In the genomic region with DNA sequence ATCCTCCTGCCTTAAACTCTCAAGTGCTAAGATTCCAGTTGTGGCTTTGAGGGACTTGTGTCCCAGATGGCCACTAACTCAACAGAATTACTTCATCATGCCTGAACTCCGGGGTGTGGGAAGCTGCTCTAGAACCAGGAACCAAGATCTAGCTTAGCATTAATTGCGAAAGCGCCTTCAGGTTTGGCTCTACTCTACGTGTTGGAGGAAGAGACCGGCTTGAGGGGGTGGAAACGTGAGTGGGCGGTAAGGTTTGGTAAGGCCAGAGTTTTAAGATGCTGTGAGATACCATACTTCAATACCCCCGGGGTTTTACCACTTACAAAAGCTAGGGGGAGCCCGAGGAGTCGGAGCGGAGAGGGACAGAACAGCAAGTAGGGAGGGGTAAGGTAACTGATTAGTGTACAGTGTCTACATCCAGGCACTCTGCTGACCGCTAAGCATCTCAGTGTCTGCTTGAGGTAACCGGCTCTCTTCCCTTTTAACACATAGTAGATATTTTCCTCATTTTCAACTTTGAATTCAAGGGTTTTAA, we compare ENCODE assay signal across 15 mouse cellular contexts. TPM values are rescaled to one million over a fixed set of nuclear protein-coding genes. Genes with fewer than 3 reads are reported as not detected.
DNase-seq lines count a peak whose midpoint lies in the region; ATAC-seq and TF ChIP-seq lines count a peak whose summit lies in the region.
"Had no signal": no experiment of that assay in that cellular context is flagged by ENCODE, and none has a peak within 500 bp of the region (broad histone marks: within the 10 kb centered on the region; RNA-seq: fewer than 3 reads in every experiment).

No protein-coding gene starts in this region.

- TF ChIP-seq EP300 in liver, embryonic 14.5 days (IDR thresholded peaks at IDR 0.05; ENCODE audit: low read depth), result no peak
- no peak for TF ChIP-seq EP300 in ES-Bruce4 (IDR thresholded peaks at IDR 0.05; ENCODE audit: insufficient read depth, low read depth, low read length)

- H3K36me3 ChIP-seq in liver, embryonic 14.5 days (replicated peaks; ENCODE audit: control insufficient read depth, insufficient read depth, low read depth), result no peaks in the 10 kb centered on the region
- H3K36me3 ChIP-seq in liver, embryonic 11.5 days (ENCODE audit: control insufficient read depth, insufficient read depth, low read length), result no peaks in the 10 kb centered on the region
- no peaks in the 10 kb centered on the region for H3K36me3 ChIP-seq in ES-Bruce4 (ENCODE audit: control insufficient read depth, insufficient read depth, low read length, poor library complexity, severe bottlenecking)
- H3K36me3 ChIP-seq: heart, embryonic 13.5 days; limb, embryonic 10.5 days had no signal

- H3K9ac ChIP-seq in liver, embryonic 14.5 days (replicated peaks), result no peak overlapping the region
- no peak overlapping the region for H3K9ac ChIP-seq in liver, embryonic 11.5 days (ENCODE audit: low read depth, low read length)
- no peak overlapping the region for H3K9ac ChIP-seq in ES-Bruce4 (ENCODE audit: low read depth, poor library complexity, severe bottlenecking)
- H3K9ac ChIP-seq: forebrain, postnatal 0 days; heart, embryonic 13.5 days had no signal

- no peak for ATAC-seq in liver, embryonic 14.5 days (ENCODE audit: insufficient read depth)
- ATAC-seq in liver, embryonic 11.5 days (replicated peaks; ENCODE audit: low FRiP score), result no peak
- ATAC-seq in erythroid progenitor cell, adult 5-6 weeks (replicated peaks; ENCODE audit: low FRiP score, poor library complexity, severe bottlenecking), result no peak
- ATAC-seq: activated CD4-positive, CD25-positive, alpha-beta regulatory T cell, adult 4 months; forebrain, postnatal 0 days; hindbrain, embryonic 16.5 days had no signal

- no peak for DNase-seq in liver, embryonic 14.5 days (ENCODE audit: low read depth in 3 of 3, low spot score in 3 of 3)
- DNase-seq in liver, embryonic 11.5 days (ENCODE audit: low spot score), result no peak
- peak; percentile 9 for DNase-seq in WW6 (ENCODE audit: low read depth, low spot score)
- DNase-seq in naive thymus-derived CD4-positive, alpha-beta T cell, adult 2 months (ENCODE audit: low read depth), result peak; percentile 32
- no peak for DNase-seq in cerebellum, adult 9-10 months
- DNase-seq in heart, adult 9 months (ENCODE audit: low spot score in 2 of 2), result no peak
- DNase-seq: forebrain, postnatal 0 days; retina, postnatal 1 day had no signal

- H3K27ac ChIP-seq in liver, embryonic 14.5 days, result no peak overlapping the region
- H3K27ac ChIP-seq in liver, embryonic 11.5 days (ENCODE audit: low read depth, low read length), result no peak overlapping the region
- H3K27ac ChIP-seq in ES-Bruce4 (ENCODE audit: insufficient read depth, low read length), result no peak overlapping the region
- H3K27ac ChIP-seq: heart, embryonic 13.5 days; limb, embryonic 10.5 days had no signal

- peak; percentile 58 for TF ChIP-seq CTCF in liver, embryonic 14.5 days (IDR thresholded peaks at IDR 0.05; ENCODE audit: low read depth)
- peak; percentile 48 for TF ChIP-seq CTCF in ES-Bruce4 (IDR thresholded peaks at IDR 0.05; ENCODE audit: low read depth, low read length)

- WGBS in liver, embryonic 14.5 days (ENCODE audit: insufficient replicate concordance), result 51% methylated on average over 13 of the region's 13 CpGs
- WGBS in liver, embryonic 11.5 days, result 63% methylated on average over 13 of the region's 13 CpGs

- H3K27me3 ChIP-seq in liver, embryonic 14.5 days (ENCODE audit: control insufficient read depth, insufficient read depth, low read length), result no peaks in the 10 kb centered on the region
- no peaks in the 10 kb centered on the region for H3K27me3 ChIP-seq in liver, embryonic 11.5 days (replicated peaks; ENCODE audit: control insufficient read depth, insufficient read depth, low read length)
- H3K27me3 ChIP-seq in ES-Bruce4 (ENCODE audit: control insufficient read depth, insufficient read depth, low read length, poor library complexity, severe bottlenecking), result no peaks in the 10 kb centered on the region
- H3K27me3 ChIP-seq: heart, embryonic 13.5 days had no signal

- H3K9me3 ChIP-seq in liver, embryonic 14.5 days (ENCODE audit: control insufficient read depth, low read length), result no peaks in the 10 kb centered on the region
- no peaks in the 10 kb centered on the region for H3K9me3 ChIP-seq in liver, embryonic 11.5 days (ENCODE audit: control insufficient read depth, low read length)
- no peaks in the 10 kb centered on the region for H3K9me3 ChIP-seq in ES-Bruce4 (replicated peaks; ENCODE audit: control insufficient read depth, insufficient read depth, low read length, poor library complexity, severe bottlenecking)
- H3K9me3 ChIP-seq: heart, embryonic 13.5 days; limb, embryonic 10.5 days; megakaryocyte, embryonic 14.5 days had no signal

- no peak overlapping the region for H3K4me2 ChIP-seq in liver, embryonic 14.5 days (ENCODE audit: low read depth)
- no peak overlapping the region for H3K4me2 ChIP-seq in liver, embryonic 11.5 days
- H3K4me2 ChIP-seq: heart, embryonic 13.5 days had no signal

- TF ChIP-seq POLR2A in ES-Bruce4 (IDR thresholded peaks at IDR 0.05; ENCODE audit: insufficient read depth, low read length), result no peak

- H3K4me3 ChIP-seq in liver, embryonic 14.5 days (ENCODE audit: insufficient read depth in 1 of 2, low read depth in 2 of 2, low read length in 2 of 2), result no peak overlapping the region
- H3K4me3 ChIP-seq in liver, embryonic 11.5 days (ENCODE audit: low read depth, low read length), result no peak overlapping the region
- no peak overlapping the region for H3K4me3 ChIP-seq in ES-Bruce4 (ENCODE audit: low read depth, low read length)
- H3K4me3 ChIP-seq: heart, embryonic 13.5 days; limb, embryonic 10.5 days; megakaryocyte, embryonic 14.5 days had no signal

- no peaks in the 10 kb centered on the region for H3K4me1 ChIP-seq in liver, embryonic 14.5 days (replicated peaks; ENCODE audit: control insufficient read depth in 2 of 2, insufficient read depth in 2 of 2, low read length in 1 of 2)
- H3K4me1 ChIP-seq in liver, embryonic 11.5 days (replicated peaks; ENCODE audit: control insufficient read depth, insufficient read depth, low read length), result no peaks in the 10 kb centered on the region
- no peaks in the 10 kb centered on the region for H3K4me1 ChIP-seq in ES-Bruce4 (ENCODE audit: control insufficient read depth, insufficient read depth, low read length)
- H3K4me1 ChIP-seq: heart, embryonic 13.5 days had no signal

RNA-seq across cellular contexts. Expression of a gene that starts 29.7 kb away (rescaled TPM):
- polyA plus RNA-seq in liver, embryonic 14.5 days (2012; rRNA removed), result not detected in 2 replicates
- polyA plus RNA-seq in liver, embryonic 14.5 days (2014; fragmentation: Nextera tagmentation; extraction: Ambion mirVana), result 0.27 TPM in 1 of 2 replicates, not detected in the other
- 0.21 TPM in 1 of 2 replicates, not detected in the other for polyA plus RNA-seq in liver, embryonic 11.5 days (2014; fragmentation: Nextera tagmentation; extraction: Ambion mirVana)
- polyA plus RNA-seq in ES-Bruce4 (2011; ENCODE audit: insufficient read depth, insufficient read length, low read depth, missing spikeins), result not detected in 2 replicates
- not detected in 2 replicates for total RNA-seq in erythroid progenitor cell, adult 5-6 weeks (2015; ENCODE audit: low replicate concordance)
- total RNA-seq in erythroid progenitor cell, adult 5-6 weeks (2017; ENCODE audit: low replicate concordance), result not detected in 2 replicates
- polyA plus RNA-seq: activated CD4-positive, CD25-positive, alpha-beta regulatory T cell, adult 4 months; heart, embryonic 13.5 days had no signal

RNA-seq across cellular contexts. Expression of a gene that starts 49.4 kb away (rescaled TPM):
- polyA plus RNA-seq in liver, embryonic 14.5 days (2012; rRNA removed), result 2.9 and 3.7 TPM in 2 replicates
- 4.1 and 4.8 TPM in 2 replicates for polyA plus RNA-seq in liver, embryonic 14.5 days (2014; fragmentation: Nextera tagmentation; extraction: Ambion mirVana)
- polyA plus RNA-seq in liver, embryonic 11.5 days (2014; fragmentation: Nextera tagmentation; extraction: Ambion mirVana), result 13.1 and 13.9 TPM in 2 replicates
- polyA plus RNA-seq in ES-Bruce4 (2011; ENCODE audit: insufficient read depth, insufficient read length, low read depth, missing spikeins), result 25.0 and 28.2 TPM in 2 replicates
- 11.9 and 15.1 TPM in 2 replicates for total RNA-seq in erythroid progenitor cell, adult 5-6 weeks (2015; ENCODE audit: low replicate concordance)
- 20.6 and 22.1 TPM in 2 replicates for total RNA-seq in erythroid progenitor cell, adult 5-6 weeks (2017; ENCODE audit: low replicate concordance)

Comparison
In these comparisons a context has a peak if more than half of its experiments do, and no peak if none do; other contexts are left out.
1. DNase-seq: peak in WW6 (single experiment) and naive thymus-derived CD4-positive, alpha-beta T cell, adult 2 months (single experiment); none in liver, embryonic 14.5 days (0 of 3), liver, embryonic 11.5 days (single experiment), cerebellum, adult 9-10 months (single experiment) and heart, adult 9 months (0 of 2).